Mouse (Mus musculus) cerebellum, adult 2 months (tissue): ENCODE measurements around the gene Pmm2.

ENCODE experiments used
- CTCF ChIP-seq: fragments of 200-500 bp; IDR thresholded peaks from 2 replicates; pipeline ENCODE4 v1.5.1; 2011; ENCODE audit warnings: low read depth, mild to moderate bottlenecking, control low read depth, low read length, moderate library complexity, borderline replicate concordance; ENCODE audit not compliant: insufficient read depth
- POLR2A ChIP-seq: fragments of 200-500 bp; IDR thresholded peaks from 2 replicates; pipeline ENCODE4 v1.6.1; 2011; ENCODE audit warnings: low read length, control low read depth, borderline replicate concordance; ENCODE audit not compliant: insufficient read depth

DNA sequence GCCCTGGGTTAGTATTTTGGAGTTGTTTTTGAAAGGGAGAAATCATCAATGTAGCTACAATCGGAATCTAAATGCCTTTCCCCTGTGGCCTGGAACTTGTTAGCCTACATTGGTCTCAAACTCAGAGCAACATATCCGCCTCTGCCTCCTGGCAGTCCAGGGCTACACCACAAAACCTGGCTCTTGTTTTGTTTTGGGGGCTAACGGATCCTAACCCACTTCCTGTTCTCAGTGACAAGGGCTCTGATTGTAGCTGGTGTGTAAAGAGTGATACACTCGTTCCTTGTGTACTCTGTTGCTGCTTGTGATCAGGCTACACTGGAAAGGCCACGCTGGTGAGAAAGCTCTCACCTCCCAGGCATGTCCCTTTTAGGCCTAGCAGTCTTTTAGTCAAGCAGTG lies 6.0 kb upstream of the Pmm2 start:
- TF ChIP-seq CTCF (no peak), POLR2A (no peak)
